Mouse (Mus musculus) inflammation-experienced regulatory T-cells, adult 6 months (primary cell): ENCODE results near the gene 4931409K22Rik. TPM values are rescaled to one million over a fixed set of nuclear protein-coding genes. Genes with fewer than 3 reads are reported as not detected.
A peak's percentile ranks its signal among the peaks of the same experiment; 100 is the strongest.
"Not testable (repeated sequence)": the region's sequence is repeated elsewhere in the genome, so short reads cannot be mapped to it uniquely, and the experiment has no call there.

ENCODE experiments used
- ATAC-seq: one replicate; pipeline ENCODE4 v1.8.0; 2017
- polyA plus RNA-seq, 3 experiments: library from polyadenylated mRNA; unstranded; fragments of 100-300 nt; shearing (Covaris generic); gene quantifications; one replicate each; pipeline ENCODE4 v1.2.1; 2017

4931409K22Rik gene
- polyA plus RNA-seq, 3 experiments from 2014 or later, result not detected

DNA sequence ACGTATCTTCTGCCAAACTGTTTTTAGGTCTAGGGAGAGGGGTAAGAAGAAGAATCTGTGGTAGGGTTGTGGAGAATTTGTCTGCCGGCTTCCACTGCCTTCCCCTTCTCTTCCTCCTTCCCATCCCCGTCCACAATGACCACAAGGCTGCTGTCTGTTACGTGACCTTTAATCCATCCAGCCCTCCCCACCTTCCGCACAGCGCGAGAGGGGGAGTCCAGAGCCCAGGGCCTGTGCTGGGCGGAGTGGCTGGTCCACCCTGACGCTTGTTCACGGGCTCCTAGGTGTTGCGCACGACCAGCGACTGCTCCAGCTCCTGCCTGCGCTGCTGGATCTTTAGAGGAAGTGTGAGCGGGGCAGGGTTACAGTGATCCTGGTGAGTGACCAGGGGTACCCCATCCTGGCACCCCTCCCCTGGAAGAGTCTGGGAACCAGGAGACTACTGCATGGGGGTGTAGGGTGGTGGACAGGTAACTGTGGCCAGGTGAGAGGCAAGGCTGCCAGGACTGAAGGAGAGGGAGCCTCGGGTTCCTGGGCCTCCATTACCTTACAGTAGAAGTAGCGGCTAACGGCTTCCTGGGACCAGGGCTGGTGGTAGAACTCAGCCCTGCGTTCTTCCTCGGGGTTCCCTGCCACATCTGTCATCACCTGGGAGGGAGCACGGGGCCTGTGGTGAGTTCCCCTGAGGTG lies 36.0 kb upstream of the 4931409K22Rik start:
- no peak for ATAC-seq

DNA sequence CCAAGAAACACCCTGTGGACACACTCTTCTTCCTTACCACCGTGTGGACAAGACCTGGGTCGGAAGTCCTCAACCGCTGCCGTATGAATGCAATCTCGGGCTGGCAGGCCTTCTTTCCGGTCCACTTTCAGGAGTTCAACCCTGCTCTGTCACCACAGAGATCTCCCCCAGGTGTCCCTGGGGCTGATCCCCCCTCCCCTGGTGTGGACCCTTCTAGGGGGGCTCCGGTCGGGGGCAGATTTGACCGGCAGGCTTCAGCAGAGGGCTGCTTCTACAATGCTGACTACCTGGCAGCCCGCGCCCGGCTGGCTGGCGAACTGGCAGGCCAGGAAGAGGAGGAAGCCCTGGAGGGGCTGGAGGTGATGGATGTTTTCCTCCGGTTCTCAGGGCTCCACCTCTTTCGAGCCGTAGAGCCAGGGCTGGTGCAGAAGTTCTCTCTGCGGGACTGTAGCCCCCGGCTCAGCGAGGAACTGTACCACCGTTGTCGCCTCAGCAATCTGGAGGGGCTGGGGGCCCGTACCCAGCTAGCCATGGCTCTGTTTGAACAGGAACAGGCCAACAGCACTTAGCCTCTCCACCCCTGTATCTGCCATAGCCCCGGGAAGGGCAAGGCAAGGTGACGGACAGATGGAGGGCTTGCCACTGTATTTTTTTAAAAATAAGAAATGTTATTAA lies 35.3 kb upstream of the 4931409K22Rik start:
- ATAC-seq, result no peak

DNA sequence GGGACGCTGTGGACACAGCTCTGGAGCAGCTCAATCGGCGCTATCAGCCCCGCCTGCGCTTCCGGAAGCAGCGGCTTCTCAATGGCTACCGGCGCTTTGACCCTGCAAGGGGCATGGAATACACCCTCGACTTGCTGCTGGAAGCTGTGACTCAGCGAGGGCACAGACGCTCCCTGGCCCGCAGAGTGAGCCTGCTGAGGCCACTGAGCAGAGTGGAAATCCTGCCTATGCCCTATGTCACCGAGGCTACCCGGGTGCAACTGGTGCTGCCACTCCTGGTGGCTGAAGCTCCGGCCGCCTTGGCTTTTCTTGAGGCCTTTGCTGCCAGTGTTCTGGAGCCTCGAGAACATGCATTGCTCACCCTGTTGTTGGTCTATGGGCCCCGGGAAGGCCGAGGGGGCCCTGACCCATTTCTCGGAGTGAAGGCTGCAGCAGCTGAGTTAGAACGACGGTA lies 34.7 kb upstream of the 4931409K22Rik start:
- ATAC-seq, result no peak

DNA sequence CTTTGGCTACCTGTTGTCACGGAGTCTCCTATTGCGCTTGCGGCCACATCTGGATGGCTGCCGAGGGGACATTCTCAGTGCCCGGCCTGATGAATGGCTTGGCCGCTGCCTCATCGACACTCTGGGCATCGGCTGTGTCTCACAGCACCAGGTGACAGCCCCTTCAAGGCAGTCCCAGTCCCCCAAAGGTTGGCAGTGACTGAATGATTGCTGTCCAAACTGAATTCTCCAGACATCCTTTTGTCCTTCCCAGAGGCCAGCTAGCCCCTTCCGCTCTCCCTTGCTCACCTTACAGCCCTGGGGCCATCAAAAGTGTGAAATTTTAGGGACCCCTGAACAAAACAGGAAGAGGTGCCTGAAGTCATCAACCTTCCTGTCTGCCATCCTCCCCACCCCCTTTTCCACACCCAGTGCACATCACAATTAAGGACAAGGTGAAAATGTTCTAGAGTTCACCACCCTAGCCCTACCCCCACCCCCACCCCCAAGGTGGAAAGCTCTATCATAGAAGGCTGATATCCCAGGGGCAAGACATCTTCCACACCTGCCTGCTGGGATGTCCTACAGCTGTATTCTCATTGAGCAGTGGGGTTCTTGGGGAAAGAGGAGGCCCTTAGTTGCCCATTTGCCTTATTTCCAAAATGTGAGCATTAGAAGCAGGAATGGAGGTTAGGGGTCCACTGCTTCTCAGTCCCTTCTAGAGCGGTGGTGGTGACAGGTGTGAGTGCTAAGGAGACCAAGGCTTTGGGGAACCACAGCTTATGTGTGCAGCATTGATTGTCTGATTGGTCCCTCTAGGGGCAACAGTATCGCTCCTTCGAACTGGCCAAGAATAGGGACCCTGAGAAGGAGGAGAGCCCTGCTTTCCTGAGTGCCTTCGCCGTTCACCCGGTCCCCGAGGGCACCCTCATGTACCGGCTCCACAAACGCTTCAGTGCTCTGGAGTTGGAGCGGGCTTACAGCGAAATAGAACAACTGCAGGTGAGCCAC lies 33.2 kb upstream of the 4931409K22Rik start:
- ATAC-seq, result no peak

DNA sequence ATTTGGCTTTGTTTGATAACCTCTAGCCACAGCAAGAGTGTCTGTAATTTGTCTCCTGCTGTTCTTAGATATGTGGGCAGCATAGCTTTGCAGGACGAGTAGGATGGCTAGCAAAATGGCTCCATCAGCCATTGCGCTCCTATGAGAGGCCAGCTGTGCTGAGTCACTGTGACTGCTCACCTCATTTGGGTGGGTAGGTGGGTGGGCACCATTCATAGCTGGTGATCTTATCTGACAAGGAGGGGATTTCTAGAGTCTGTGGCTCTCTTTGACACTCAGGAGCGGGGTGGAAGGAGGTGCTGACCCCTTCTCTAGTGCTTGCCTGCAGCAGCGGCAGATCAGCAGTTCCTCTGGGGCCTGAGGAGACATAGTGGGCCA lies 30.6 kb upstream of the 4931409K22Rik start:
- no peak for ATAC-seq

DNA sequence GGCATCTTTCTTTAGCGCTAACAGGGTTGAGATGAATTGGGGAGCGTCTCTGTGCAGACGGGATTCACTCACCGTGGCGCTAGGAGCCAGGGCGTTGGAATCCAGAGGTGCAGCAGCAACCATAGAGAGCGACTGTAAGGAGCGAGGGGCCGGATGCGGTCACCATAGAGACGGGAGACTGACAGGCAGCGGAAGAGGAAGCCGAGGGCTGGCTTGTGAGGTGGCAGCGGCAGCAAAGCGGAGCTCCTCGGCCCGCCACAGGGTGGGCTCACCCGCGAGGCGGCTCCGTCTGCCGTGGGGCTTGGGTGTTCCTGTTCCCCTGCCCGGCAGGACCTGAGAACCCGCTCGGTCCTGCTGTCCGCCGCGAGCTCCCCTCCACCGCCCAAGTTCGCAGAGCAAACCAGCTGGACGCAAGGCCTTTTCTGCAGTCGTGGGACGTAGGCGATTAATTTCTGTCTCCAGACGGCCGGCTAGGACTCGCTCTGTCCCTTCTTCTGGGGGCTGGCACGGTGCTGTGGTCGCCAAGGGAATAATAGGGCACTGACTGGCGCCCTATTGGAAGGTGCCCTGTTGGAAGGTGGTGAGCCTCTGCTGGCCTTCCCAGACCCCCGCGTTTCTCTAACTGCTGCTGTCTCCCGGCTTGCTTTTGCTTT lies 30.1 kb upstream of the 4931409K22Rik start, which contains the start of gene Chpf2:
Gene Chpf2, plus strand, starts transcription at position 195 of the 653 bp plus-strand sequence.
- ATAC-seq, result peak; percentile 100

DNA sequence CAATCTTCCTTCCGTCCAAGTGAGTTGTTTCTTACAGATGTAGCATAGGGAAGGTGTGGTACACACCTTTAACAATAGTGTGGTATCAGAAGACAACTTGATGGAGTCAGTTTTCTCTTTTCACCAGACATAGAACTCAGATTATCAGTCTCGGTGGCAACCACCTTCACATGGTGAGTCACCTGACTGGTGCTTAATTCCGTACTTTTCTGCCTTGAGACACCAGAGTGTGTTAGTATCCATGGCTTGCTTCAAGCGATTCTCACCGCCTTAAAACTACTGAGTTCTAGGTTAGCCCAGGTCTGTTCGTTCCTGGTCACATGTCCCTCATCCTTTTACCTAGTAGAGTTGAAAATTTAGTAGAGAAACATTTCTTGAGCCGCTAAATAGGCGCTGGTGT lies 29.5 kb upstream of the 4931409K22Rik start:
- ATAC-seq, result peak; percentile 49

DNA sequence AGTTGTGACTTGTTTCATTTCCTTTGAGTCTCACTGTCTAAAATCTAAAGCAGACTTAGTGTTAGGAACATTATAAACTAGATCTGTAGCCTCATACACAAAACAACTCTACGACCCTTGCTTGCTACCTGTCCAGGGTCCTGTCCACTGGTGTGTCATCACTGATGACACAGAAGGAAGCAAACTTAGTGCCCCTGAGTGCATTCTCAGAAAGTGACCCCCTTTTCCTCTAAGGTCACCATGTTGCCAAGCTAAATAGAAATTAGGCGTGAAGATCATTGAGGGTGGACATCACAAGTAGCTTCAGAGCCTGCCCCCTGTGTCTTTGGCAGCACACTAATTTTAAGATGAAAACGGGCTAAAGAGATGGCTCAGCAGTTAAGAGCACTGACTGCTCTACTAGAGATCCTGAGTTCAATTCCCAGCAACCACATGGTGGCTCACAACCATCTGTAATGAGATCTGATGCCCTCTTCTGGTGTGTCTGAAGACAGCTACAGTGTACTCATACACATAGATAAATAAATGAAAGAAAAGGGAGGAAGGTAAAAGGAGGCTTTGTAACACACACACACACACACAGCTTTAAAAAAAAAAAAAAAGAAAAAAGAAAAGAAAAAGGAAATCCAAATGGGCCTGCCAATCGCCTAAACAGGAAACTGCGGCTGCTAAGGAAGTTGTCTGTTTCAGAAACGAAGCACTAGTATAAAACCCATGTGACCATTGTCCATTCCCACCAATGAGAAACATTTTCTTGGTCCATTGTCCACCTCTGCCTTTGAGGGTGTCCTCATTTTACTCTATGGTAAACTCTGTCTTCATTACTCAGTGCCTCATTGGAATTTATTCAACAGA lies 21.7 kb upstream of the 4931409K22Rik start:
- ATAC-seq, result no peak

DNA sequence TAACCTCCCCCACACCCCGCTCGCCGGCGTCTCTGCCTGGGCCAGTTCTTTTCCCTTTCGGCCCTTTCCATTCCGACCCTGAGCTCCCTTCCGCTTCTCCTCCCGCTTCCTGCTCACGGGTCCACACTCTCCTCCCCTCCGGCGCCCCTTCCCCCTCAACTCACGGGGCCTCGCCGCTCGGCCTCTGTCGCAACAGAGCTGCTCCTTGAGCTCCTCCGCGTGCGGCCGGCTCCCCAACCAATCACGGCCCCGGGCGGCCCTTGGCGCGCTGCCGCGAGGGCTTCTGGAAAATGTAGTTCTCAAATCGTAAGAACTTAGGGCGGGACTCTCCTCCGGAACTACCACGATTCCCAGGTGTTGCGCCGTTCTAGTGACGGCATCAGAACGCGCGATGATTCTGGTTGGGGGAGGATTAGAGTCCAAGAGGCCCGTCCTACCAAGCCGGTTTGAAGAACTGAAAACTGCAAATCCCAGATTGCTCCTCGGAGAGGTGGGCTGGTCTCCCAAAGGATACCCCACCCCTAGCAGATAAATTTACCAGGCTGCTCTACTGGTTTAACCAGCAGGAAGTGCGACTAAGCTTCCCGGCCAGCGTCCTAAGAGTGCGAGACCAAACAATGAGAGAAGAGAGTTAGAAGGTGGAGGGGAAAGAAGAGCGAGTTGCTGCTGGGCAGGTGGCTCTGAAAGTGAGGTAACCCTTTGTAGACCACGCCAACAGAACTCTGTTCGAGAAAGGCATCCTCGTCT lies 20.7 kb upstream of the 4931409K22Rik start, which contains the start of gene Abcf2:
Gene Abcf2, minus strand, starts transcription at position 285 of the 747 bp plus-strand sequence.
- ATAC-seq, result peak; percentile 88

DNA sequence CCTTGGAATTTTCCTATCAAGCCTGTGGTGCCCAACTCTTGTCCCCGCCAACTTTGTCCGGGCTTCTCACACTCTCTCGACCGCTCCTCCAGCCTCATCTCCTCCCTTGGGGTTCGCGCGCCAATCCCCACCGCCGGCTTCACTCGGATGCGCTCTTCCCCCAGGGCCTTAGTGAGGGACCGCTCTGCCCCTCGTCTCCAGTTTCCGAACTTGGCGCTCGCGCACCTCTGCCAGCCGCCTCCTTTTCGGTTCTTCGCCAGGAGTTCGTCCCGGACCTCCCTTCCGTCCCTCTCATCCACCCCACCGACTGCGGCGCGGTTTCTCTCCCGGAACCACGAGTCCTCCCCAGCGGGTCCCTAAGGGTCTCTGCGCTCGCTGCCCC lies 20.2 kb upstream of the 4931409K22Rik start:
- peak; percentile 23 for ATAC-seq

DNA sequence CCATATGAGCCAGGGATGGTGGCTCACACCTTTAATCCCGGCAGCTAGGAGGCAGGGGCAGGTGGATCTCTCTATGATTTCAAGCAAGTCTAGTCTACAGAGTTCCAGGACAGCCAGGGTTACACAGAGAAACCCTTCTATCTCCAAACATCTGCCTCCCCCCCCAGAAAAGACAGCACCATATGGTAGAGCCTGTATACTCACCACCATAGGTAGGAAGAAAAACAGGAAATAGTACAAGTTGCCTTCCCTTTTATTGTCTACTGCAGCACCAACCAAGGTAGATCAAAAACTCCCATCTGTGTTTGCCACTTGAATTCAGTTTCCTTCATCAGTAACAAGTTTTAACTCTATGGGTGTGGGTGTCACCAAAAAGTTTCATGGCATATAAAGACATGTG lies 19.3 kb upstream of the 4931409K22Rik start:
- ATAC-seq, result no peak

DNA sequence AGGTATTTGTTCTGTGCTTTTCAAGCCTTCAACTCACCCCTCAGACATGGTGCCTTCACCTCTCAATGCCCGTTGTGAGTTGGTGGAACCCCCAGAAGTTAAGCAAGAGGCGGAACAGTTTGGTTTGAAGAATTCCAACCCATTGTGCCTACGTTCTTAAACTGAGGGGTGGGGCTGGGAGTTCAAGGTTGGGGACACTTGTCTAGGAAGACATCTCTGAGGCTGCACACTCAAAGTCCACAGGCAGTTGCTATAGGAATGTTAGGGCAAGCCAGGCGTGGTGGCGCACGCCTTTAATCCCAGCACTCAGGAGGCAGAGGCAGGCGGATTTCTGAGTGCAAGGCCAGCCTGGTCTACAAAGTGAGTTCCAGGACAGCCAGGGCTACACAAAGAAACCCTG lies 1.3 kb downstream of the 4931409K22Rik start:
- not testable (repeated sequence) for ATAC-seq

DNA sequence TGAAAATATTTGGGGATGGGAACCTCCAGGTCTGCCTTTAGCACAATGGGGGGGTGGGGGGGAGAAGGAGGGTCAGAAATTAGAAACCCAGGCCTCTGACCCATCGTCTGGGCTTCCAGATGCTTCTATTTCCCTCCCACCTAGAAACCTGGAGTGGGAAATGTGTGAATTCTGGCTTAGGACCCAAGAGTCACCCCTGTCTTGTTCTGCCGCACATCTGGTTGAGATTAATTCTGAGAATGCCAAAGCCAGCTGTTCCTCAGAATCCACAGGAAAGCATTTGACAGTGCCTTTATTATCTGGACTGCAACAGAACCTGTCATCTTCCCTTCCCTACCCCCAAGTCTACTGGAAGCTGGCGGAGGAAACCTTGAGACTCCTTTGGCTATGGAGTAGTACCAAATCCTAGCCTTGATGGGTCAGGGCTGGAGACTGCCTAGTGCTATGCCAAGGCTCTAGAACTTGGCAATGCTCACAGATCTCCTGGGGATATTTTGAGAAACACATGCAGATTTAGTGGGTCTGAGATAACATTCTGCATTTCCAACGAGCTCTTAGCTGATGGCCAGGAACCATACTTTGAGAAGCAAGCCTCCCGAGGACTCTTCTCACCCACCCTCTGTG lies 2.9 kb downstream of the 4931409K22Rik start:
- no peak for ATAC-seq

DNA sequence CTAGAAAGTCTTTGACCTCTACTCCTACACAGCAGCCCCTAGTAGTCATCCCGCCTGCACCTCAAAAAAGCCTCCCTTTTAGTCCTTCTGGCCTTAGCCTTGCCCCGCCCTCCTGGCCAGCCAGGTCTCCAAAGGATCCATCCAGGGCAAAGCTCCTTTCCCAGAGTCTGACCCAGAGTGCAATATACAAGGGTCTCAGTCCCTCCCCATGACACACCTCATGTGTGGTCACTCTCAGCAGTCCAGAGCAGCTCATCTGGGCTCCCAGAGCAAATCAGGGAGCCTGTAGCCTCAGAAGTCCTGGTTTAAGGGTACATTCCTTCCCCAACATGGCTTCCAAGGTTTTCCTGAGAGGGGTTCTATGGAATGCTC lies 5.3 kb downstream of the 4931409K22Rik start:
- ATAC-seq, result no peak

DNA sequence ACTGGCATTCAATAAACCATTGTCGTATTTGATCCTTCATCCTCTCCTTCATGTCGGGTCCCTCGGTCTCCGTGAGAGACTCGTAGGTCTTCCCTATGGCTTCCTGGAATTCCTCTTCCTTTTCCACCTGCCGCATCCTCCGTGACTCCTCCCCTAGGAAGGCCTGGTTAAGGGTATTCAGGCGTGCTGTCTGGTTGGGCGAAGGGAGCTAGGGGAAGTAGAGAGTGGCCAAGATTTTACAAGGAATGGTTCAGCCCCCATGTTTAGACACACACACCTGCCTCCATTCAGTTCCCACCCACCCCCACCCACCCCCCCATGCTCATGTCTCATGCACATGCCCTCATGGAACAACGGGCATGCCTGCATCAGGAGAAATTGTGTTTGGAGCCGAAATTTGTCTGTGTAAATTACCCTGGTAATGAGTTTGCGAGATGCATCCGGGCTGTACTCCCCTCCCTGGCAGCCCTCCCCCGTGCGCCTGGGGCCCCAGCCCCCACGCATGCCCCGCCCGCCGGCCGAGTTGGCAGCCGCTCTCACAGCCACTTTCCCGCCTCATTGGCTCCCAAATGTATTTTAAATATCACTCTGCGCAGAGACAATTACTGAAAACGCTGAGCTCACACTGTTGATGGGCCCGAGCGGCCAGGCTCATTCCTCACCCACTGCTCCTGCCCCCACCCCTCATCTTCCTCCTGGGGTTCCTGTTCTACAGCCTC lies 5.9 kb downstream of the 4931409K22Rik start:
- no peak for ATAC-seq

DNA sequence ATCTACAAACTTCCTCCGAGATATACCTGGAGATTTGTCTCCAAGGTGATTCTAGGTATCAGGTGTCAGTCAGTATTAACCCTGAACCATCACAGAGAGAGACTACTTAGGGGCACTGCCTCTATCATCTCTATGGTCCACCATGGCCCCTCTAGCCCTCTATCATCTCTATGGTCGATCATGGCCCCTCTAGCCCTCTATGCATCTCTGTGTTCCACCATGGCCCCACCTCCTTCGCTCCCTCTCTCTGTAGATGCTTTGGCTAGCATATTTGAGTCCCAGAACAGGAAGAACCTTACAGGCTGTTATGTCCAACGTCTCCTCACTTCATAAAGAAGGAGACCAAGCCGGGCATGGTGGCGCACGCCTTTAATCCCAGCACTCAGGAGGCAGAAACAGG lies 14.0 kb downstream of the 4931409K22Rik start:
- ATAC-seq, result no peak

DNA sequence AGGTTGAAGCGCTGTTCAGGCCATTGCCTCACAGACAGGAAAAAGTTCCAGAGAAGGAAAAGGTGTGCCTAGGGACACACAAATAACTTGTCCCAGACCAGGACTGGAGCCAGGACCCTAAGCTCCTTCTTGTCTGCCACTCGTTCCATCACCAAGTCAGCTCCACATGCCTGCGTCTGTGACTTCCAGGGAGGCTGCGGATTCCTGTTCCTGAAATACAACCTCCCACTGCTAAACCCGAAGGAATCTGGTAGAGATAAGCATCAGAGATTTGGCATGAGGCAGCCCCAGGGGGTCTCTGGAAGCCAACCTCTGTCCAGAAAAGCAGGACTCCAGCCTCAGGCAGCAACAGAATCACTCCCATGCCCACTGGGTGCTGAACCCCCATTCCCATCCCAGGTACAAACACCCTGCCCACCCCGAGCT lies 15.5 kb downstream of the 4931409K22Rik start:
- ATAC-seq, result no peak

DNA sequence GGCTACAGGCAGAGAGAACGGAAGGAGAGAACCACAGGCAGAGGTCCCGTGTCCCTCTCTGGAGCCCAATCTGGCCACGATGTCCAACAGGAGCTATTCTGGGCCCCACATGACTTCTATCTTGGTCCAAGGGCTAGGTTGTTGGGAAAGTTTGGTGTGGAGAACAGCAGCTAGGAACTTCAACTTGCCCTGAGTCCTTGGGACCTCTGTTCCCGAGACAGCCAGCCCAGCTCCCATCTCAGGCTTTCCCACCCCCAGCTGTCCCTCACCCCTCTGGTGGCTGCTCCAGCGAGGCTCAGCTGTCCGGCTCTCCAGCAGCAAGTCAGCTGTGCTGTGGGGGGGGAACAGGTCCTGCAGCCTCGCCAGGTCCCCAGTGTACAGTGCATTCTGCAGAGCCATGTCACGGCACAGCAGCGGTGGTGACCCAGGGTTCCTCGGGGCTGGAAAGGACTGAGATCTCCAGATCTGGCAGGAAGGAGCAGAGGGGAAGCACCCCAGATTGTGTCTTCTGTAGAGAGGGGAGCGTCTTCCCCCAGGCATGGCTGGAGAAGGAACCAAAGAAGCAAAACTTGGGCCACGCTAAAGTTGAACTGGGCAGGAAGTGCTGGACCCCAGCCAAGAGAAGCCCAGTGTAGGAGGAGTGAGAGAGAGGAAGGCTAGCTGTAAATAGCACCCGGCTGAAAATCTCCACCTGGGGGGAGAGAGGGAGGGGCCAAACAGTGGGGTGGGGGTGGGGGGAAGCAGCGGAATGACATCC lies 16.0 kb downstream of the 4931409K22Rik start, which contains the start of gene Asb10:
Gene Asb10, minus strand, starts transcription at position 592 of the 757 bp plus-strand sequence.
- no peak for ATAC-seq
